Mouse (Mus musculus): ENCODE measurements at regions not wholly inside any gene's neighbourhood (a gene's known extent, or its start where the extent isn't known, plus 50 kb on each side); places are given as distances from the start of the nearest gene placed in this dataset.

- Histone ChIP-seq H3K27ac (replicated peaks) (no peak overlapping the region), H3K9me3 (no peaks in the 10 kb centered on the region), H3K4me1 (no peaks in the 10 kb centered on the region), H3K4me3 (no peak overlapping the region), H3K27me3 (replicated peaks; ENCODE audit: low read depth, poor library complexity, severe bottlenecking) (0 out of 2 replicates have a peak, but pooled peaks cover 4% of the 10 kb centered on the region), H3K36me3 (replicated peaks) (no peaks in the 10 kb centered on the region)
- WGBS: 65% methylated on average over 3 of the region's 3 CpGs
- DNase-seq (ENCODE audit: low spot score): no peak
Measured at GRCm38 (mm10) chr2:75039066-75039465, 213.5 kb downstream of the Mtx2 start.

GRCm38 (mm10) chr2:75046892-75047291 lies 221.3 kb downstream of the Mtx2 start:
- H3K4me1 ChIP-seq: 0 out of 2 replicates have a peak, but pooled peaks cover 2% of the 10 kb centered on the region
- no peaks in the 10 kb centered on the region for H3K36me3 ChIP-seq (replicated peaks)
- peaks cover 12% of the 10 kb centered on the region for H3K27me3 ChIP-seq (replicated peaks; ENCODE audit: low read depth, poor library complexity, severe bottlenecking)
- 81% methylated on average over 6 of the region's 6 CpGs for WGBS
- no peak overlapping the region for H3K27ac ChIP-seq (replicated peaks)
- no peak for DNase-seq (ENCODE audit: low spot score)
- H3K9me3 ChIP-seq: no peaks in the 10 kb centered on the region
- H3K4me3 ChIP-seq: no peak overlapping the region

- no peaks in the 10 kb centered on the region for H3K9me3 ChIP-seq
- WGBS: 43% methylated on average over 6 of the region's 6 CpGs
Measured at GRCm38 (mm10) chr2:75048071-75048470, 222.5 kb downstream of the Mtx2 start.

GRCm38 (mm10) chr2:75054474-75055186 lies 229.0 kb downstream of the Mtx2 start:
- Histone ChIP-seq H3K27me3 (replicated peaks; ENCODE audit: low read depth, poor library complexity, severe bottlenecking) (peaks cover 61% of the 10 kb centered on the region), H3K9me3 (no peaks in the 10 kb centered on the region), H3K4me1 (peaks cover 8% of the 10 kb centered on the region), H3K4me3 (peak overlapping the region; percentile 53), H3K27ac (replicated peaks) (peak overlapping the region; percentile 80), H3K36me3 (replicated peaks) (no peaks in the 10 kb centered on the region)
- WGBS: 26% methylated on average over 14 of the region's 14 CpGs
- DNase-seq (ENCODE audit: low spot score): peak; percentile 56

More at GRCm38 (mm10) chr2:75048071-75048470, 222.5 kb downstream of the Mtx2 start:
- H3K4me3 ChIP-seq: no peak overlapping the region
- H3K27ac ChIP-seq (replicated peaks): no peak overlapping the region
- H3K4me1 ChIP-seq: 0 out of 2 replicates have a peak, but pooled peaks cover 2% of the 10 kb centered on the region
- H3K27me3 ChIP-seq (replicated peaks; ENCODE audit: low read depth, poor library complexity, severe bottlenecking): peaks cover 18% of the 10 kb centered on the region
- H3K36me3 ChIP-seq (replicated peaks): no peaks in the 10 kb centered on the region
- no peak for DNase-seq (ENCODE audit: low spot score)

- Histone ChIP-seq H3K36me3 (replicated peaks) (no peaks in the 10 kb centered on the region), H3K27me3 (replicated peaks; ENCODE audit: low read depth, poor library complexity, severe bottlenecking) (peaks cover 67% of the 10 kb centered on the region), H3K9me3 (no peaks in the 10 kb centered on the region), H3K27ac (replicated peaks) (peak overlapping the region; percentile 80), H3K4me1 (peaks cover 8% of the 10 kb centered on the region), H3K4me3 (peak overlapping the region; percentile 53)
- 1% methylated on average over 6 of the region's 6 CpGs for WGBS
- DNase-seq (ENCODE audit: low spot score): peak; percentile 68
Measured at GRCm38 (mm10) chr2:75055187-75055543, 229.6 kb downstream of the Mtx2 start.

- peaks cover 55% of the 10 kb centered on the region for H3K27me3 ChIP-seq (replicated peaks; ENCODE audit: low read depth, poor library complexity, severe bottlenecking)
- H3K4me1 ChIP-seq: peaks cover 31% of the 10 kb centered on the region
- WGBS: 52% methylated on average over 7 of the region's 7 CpGs
- H3K4me3 ChIP-seq: no peak overlapping the region
- H3K36me3 ChIP-seq (replicated peaks): no peaks in the 10 kb centered on the region
- H3K9me3 ChIP-seq: no peaks in the 10 kb centered on the region
- no peak for DNase-seq (ENCODE audit: low spot score)
- H3K27ac ChIP-seq (replicated peaks): no peak overlapping the region
Measured at GRCm38 (mm10) chr2:75061009-75061408, 235.4 kb downstream of the Mtx2 start.

GRCm38 (mm10) chr2:75061456-75062188 lies 236.0 kb downstream of the Mtx2 start:
- peaks cover 31% of the 10 kb centered on the region for H3K4me1 ChIP-seq
- H3K4me3 ChIP-seq: no peak overlapping the region
- no peak overlapping the region for H3K27ac ChIP-seq (replicated peaks)
- H3K27me3 ChIP-seq (replicated peaks; ENCODE audit: low read depth, poor library complexity, severe bottlenecking): peaks cover 49% of the 10 kb centered on the region
- no peaks in the 10 kb centered on the region for H3K36me3 ChIP-seq (replicated peaks)
- WGBS: 73% methylated on average over 12 of the region's 12 CpGs
- DNase-seq (ENCODE audit: low spot score): no peak
- no peaks in the 10 kb centered on the region for H3K9me3 ChIP-seq

GRCm38 (mm10) chr2:75062189-75062510 lies 236.5 kb downstream of the Mtx2 start:
- peaks cover 44% of the 10 kb centered on the region for H3K27me3 ChIP-seq (replicated peaks; ENCODE audit: low read depth, poor library complexity, severe bottlenecking)
- 88% methylated on average over 7 of the region's 7 CpGs for WGBS
- H3K4me1 ChIP-seq: peaks cover 31% of the 10 kb centered on the region
- no peaks in the 10 kb centered on the region for H3K36me3 ChIP-seq (replicated peaks)
- no peak overlapping the region for H3K4me3 ChIP-seq
- no peaks in the 10 kb centered on the region for H3K9me3 ChIP-seq
- no peak overlapping the region for H3K27ac ChIP-seq (replicated peaks)
- DNase-seq (ENCODE audit: low spot score): no peak

- H3K27ac ChIP-seq (replicated peaks): no peak overlapping the region
- no peaks in the 10 kb centered on the region for H3K36me3 ChIP-seq (replicated peaks)
- H3K4me1 ChIP-seq: peaks cover 31% of the 10 kb centered on the region
- no peaks in the 10 kb centered on the region for H3K9me3 ChIP-seq
- WGBS: 71% methylated on average over 10 of the region's 10 CpGs
- H3K4me3 ChIP-seq: no peak overlapping the region
- peaks cover 24% of the 10 kb centered on the region for H3K27me3 ChIP-seq (replicated peaks; ENCODE audit: low read depth, poor library complexity, severe bottlenecking)
- DNase-seq (ENCODE audit: low spot score): no peak
Measured at GRCm38 (mm10) chr2:75064406-75065115, 239.0 kb downstream of the Mtx2 start.

GRCm38 (mm10) chr2:75065304-75065703 lies 239.7 kb downstream of the Mtx2 start:
- Histone ChIP-seq H3K27me3 (replicated peaks; ENCODE audit: low read depth, poor library complexity, severe bottlenecking) (peaks cover 17% of the 10 kb centered on the region), H3K4me3 (no peak overlapping the region)
- 78% methylated on average over 2 of the region's 2 CpGs for WGBS

GRCm38 (mm10) chr2:75069321-75069720 lies 243.7 kb downstream of the Mtx2 start:
- H3K4me3 ChIP-seq: no peak overlapping the region
- no peaks in the 10 kb centered on the region for H3K36me3 ChIP-seq (replicated peaks)
- 83% methylated on average over 2 of the region's 2 CpGs for WGBS
- no peak for DNase-seq (ENCODE audit: low spot score)
- H3K27ac ChIP-seq (replicated peaks): no peak overlapping the region
- H3K27me3 ChIP-seq (replicated peaks; ENCODE audit: low read depth, poor library complexity, severe bottlenecking): no peaks in the 10 kb centered on the region
- H3K4me1 ChIP-seq: peaks cover 21% of the 10 kb centered on the region
- H3K9me3 ChIP-seq: no peaks in the 10 kb centered on the region

More at GRCm38 (mm10) chr2:75065304-75065703, 239.7 kb downstream of the Mtx2 start:
- Histone ChIP-seq H3K36me3 (replicated peaks) (no peaks in the 10 kb centered on the region), H3K9me3 (no peaks in the 10 kb centered on the region), H3K4me1 (peaks cover 31% of the 10 kb centered on the region), H3K27ac (replicated peaks) (no peak overlapping the region)
- DNase-seq (ENCODE audit: low spot score): peak; percentile 31

- Histone ChIP-seq H3K36me3 (replicated peaks) (no peaks in the 10 kb centered on the region), H3K4me3 (no peak overlapping the region), H3K9me3 (no peaks in the 10 kb centered on the region), H3K4me1 (peaks cover 6% of the 10 kb centered on the region), H3K27ac (replicated peaks) (no peak overlapping the region), H3K27me3 (replicated peaks; ENCODE audit: low read depth, poor library complexity, severe bottlenecking) (no peaks in the 10 kb centered on the region)
- WGBS: 82% methylated on average over 3 of the region's 3 CpGs
- DNase-seq (ENCODE audit: low spot score): no peak
Measured at GRCm38 (mm10) chr2:75072021-75072420, 246.4 kb downstream of the Mtx2 start.
